Mouse (Mus musculus) stomach, postnatal 0 days (tissue): ENCODE results near the gene Bcl2l1.

Source experiments
- CTCF ChIP-seq: IDR thresholded peaks from 2 replicates; pipeline ENCODE4 v1.5.1; 2016; ENCODE audit warnings: antibody characterized with exemption, low read depth, mild to moderate bottlenecking, moderate library complexity
- EP300 ChIP-seq: optimal IDR thresholded peaks from 2 replicates; pipeline ENCODE3; 2016; ENCODE audit warnings: antibody characterized with exemption

GRCm38 (mm10) chr2:152766387-152767123, 65.0 kb downstream of the Bcl2l1 start:
- TF ChIP-seq EP300 = no peak
- TF ChIP-seq CTCF = peak; percentile 95
